13 mouse cellular contexts compared by ENCODE assay signal in genomic region chr14:48147688-48148087, GRCm38 (mm10). TPM values are rescaled to one million over a fixed set of nuclear protein-coding genes. Genes with fewer than 3 reads are reported as not detected.
DNase-seq lines count a peak whose midpoint lies in the region; ATAC-seq and TF ChIP-seq lines count a peak whose summit lies in the region.
"Had no signal": no experiment of that assay in that cellular context is flagged by ENCODE, and none has a peak within 500 bp of the region (broad histone marks: within the 10 kb centered on the region; RNA-seq: fewer than 3 reads in every experiment).

No protein-coding gene starts in this region.

- TF ChIP-seq CTCF in intestine, postnatal 0 days (IDR thresholded peaks at IDR 0.05; ENCODE audit: low read depth), result peak; percentile 53
- peak; percentile 35 for TF ChIP-seq CTCF in Patski (IDR thresholded peaks at IDR 0.05)

- no peaks in the 10 kb centered on the region for H3K27me3 ChIP-seq in intestine, postnatal 0 days (replicated peaks; ENCODE audit: control insufficient read depth, insufficient read depth, low read length)
- no peaks in the 10 kb centered on the region for H3K27me3 ChIP-seq in intestine, embryonic 15.5 days (replicated peaks)
- H3K27me3 ChIP-seq in Patski, result no peaks in the 10 kb centered on the region
- H3K27me3 ChIP-seq: hindbrain, embryonic 13.5 days; limb, embryonic 15.5 days; stomach, embryonic 15.5 days had no signal

- CTCF ChIA-PET in Patski (lab: Charles Lee), result no interaction called here

- H3K9me3 ChIP-seq in intestine, postnatal 0 days (ENCODE audit: control insufficient read depth), result no peaks in the 10 kb centered on the region
- H3K9me3 ChIP-seq in intestine, embryonic 15.5 days, result no peaks in the 10 kb centered on the region
- H3K9me3 ChIP-seq: hindbrain, embryonic 13.5 days; limb, embryonic 15.5 days; stomach, embryonic 15.5 days had no signal

- in situ Hi-C loops in Patski (cut with MboI; ENCODE audit: low pct_unique_long_range_greater_than_20kb), result no loop called here

- H3K4me1 ChIP-seq in intestine, postnatal 0 days (replicated peaks; ENCODE audit: control insufficient read depth, insufficient read depth, low read length), result no peaks in the 10 kb centered on the region
- 0 out of 2 replicates have a peak, but pooled peaks cover 2% of the 10 kb centered on the region for H3K4me1 ChIP-seq in intestine, embryonic 15.5 days (replicated peaks)
- H3K4me1 ChIP-seq: stomach, embryonic 15.5 days had no signal

- WGBS in intestine, postnatal 0 days, result 84% methylated on average over 6 of the region's 6 CpGs
- WGBS in intestine, embryonic 15.5 days, result 85% methylated on average over 6 of the region's 6 CpGs

- H3K27ac ChIP-seq in intestine, postnatal 0 days (ENCODE audit: low read depth, low read length), result no peak overlapping the region
- no peak overlapping the region for H3K27ac ChIP-seq in intestine, embryonic 15.5 days
- H3K27ac ChIP-seq: hindbrain, embryonic 13.5 days; limb, embryonic 15.5 days; stomach, embryonic 15.5 days had no signal

- H3K9ac ChIP-seq in intestine, postnatal 0 days (ENCODE audit: low read depth, low read length), result no peak overlapping the region
- no peak overlapping the region for H3K9ac ChIP-seq in intestine, embryonic 15.5 days
- H3K9ac ChIP-seq: hindbrain, embryonic 13.5 days; limb, embryonic 15.5 days; stomach, embryonic 15.5 days had no signal

- no peaks in the 10 kb centered on the region for H3K36me3 ChIP-seq in intestine, postnatal 0 days (ENCODE audit: control insufficient read depth, insufficient read depth)
- H3K36me3 ChIP-seq in intestine, embryonic 15.5 days, result no peaks in the 10 kb centered on the region
- H3K36me3 ChIP-seq: hindbrain, embryonic 13.5 days; limb, embryonic 15.5 days; stomach, embryonic 15.5 days had no signal

- DNase-seq in 416B (ENCODE audit: low read depth), result peak; percentile 7
- no peak for DNase-seq in Patski (ENCODE audit: low read depth, low spot score)
- peak; percentile 23 for DNase-seq in induced T-regulatory cell, adult 2 months (ENCODE audit: low read depth)
- no peak for DNase-seq in gastrocnemius, postnatal 4 days (ENCODE audit: low spot score in 2 of 2)
- DNase-seq in right cerebral cortex, postnatal 14 days, result no peak
- DNase-seq in frontal cortex, postnatal 36 days (ENCODE audit: low spot score in 2 of 2), result no peak
- DNase-seq: gastrocnemius, postnatal 25 days; retina, postnatal 1 day had no signal

- POLR2A ChIA-PET in Patski (lab: Charles Lee), result no interaction called here

- no peak overlapping the region for H3K4me2 ChIP-seq in intestine, postnatal 0 days (replicated peaks; ENCODE audit: low read depth)
- no peak overlapping the region for H3K4me2 ChIP-seq in intestine, embryonic 15.5 days (replicated peaks)
- H3K4me2 ChIP-seq: hindbrain, embryonic 13.5 days; limb, embryonic 15.5 days; stomach, embryonic 15.5 days had no signal

- H3K4me3 ChIP-seq in intestine, postnatal 0 days (ENCODE audit: low read depth, low read length), result no peak overlapping the region
- H3K4me3 ChIP-seq in intestine, embryonic 15.5 days (replicated peaks), result no peak overlapping the region
- H3K4me3 ChIP-seq: hindbrain, embryonic 13.5 days; limb, embryonic 15.5 days; stomach, embryonic 15.5 days had no signal

- no peak for ATAC-seq in intestine, postnatal 0 days
- ATAC-seq in intestine, embryonic 15.5 days, result no peak
- no peak for ATAC-seq in Patski

RNA-seq across cellular contexts. Expression of gene Peli2, which starts 27.1 kb away (rescaled TPM):
- polyA plus RNA-seq in intestine, postnatal 0 days (2015; fragmentation: Nextera tagmentation; extraction: Ambion mirVana), result 2.0 and 2.1 TPM in 2 replicates
- 4.9 and 5.3 TPM in 2 replicates for polyA plus RNA-seq in intestine, embryonic 15.5 days (2015; fragmentation: Nextera tagmentation; extraction: Ambion mirVana)
- polyA plus RNA-seq in Patski (2021), result 5.4 TPM
- total RNA-seq in gastrocnemius, postnatal 4 days (2021), result 10 to 100 TPM; 24.1 to 25.1 TPM

Comparison
In these comparisons a context has a peak if more than half of its experiments do, and no peak if none do; other contexts are left out.
1. DNase-seq: peak in 416B (single experiment) and induced T-regulatory cell, adult 2 months (single experiment); none in Patski (single experiment), gastrocnemius, postnatal 4 days (0 of 2), right cerebral cortex, postnatal 14 days (single experiment) and frontal cortex, postnatal 36 days (0 of 2).